Comparison of ENCODE assay signal across 9 mouse cellular contexts in genomic region chr3:133339411-133339823, GRCm38 (mm10). TPM values are rescaled to one million over a fixed set of nuclear protein-coding genes. Genes with fewer than 3 reads are reported as not detected.
DNase-seq lines count a peak whose midpoint lies in the region; ATAC-seq and TF ChIP-seq lines count a peak whose summit lies in the region.
"Had no signal": no experiment of that assay in that cellular context is flagged by ENCODE, and none has a peak within 500 bp of the region (broad histone marks: within the 10 kb centered on the region; RNA-seq: fewer than 3 reads in every experiment).

No protein-coding gene starts in this region.

- no peaks in the 10 kb centered on the region for H3K4me1 ChIP-seq in forebrain, postnatal 0 days (ENCODE audit: insufficient read depth)
- H3K4me1 ChIP-seq in intestine, embryonic 14.5 days (replicated peaks; ENCODE audit: control insufficient read depth, insufficient read depth, low read length): peaks cover 7% of the 10 kb centered on the region; the same call in 1 of the 2 replicates

- intact Hi-C loops in gastrocnemius, adult 2 months (cut with DNase I): loop anchor here (5.0 kb wide), 1 partner anchor 203 kb away; no protein-coding TSS in a partner anchor
- intact Hi-C loops in gastrocnemius, postnatal 36 days (cut with DNase I): loop anchor here (10.0 kb wide), 1 partner anchor 145 kb away; no protein-coding TSS in a partner anchor

- DNase-seq in gastrocnemius, adult 2 months: peak; percentile 40
- DNase-seq in gastrocnemius, postnatal 36 days: no peak
- peak; percentile 100 for DNase-seq in MEL-GATA-1-ER (ENCODE audit: extremely low read depth, low read depth)
- DNase-seq in forebrain, postnatal 0 days: peak; percentile 46
- DNase-seq in intestine, embryonic 14.5 days (ENCODE audit: low spot score): peak; percentile 69
- DNase-seq in lung, postnatal 10 days: peak; percentile 69
- DNase-seq in splenic B cell, adult 2 months (ENCODE audit: low read depth, low spot score): peak; percentile 50
- no peak for DNase-seq in urinary bladder, postnatal 25 days (ENCODE audit: low spot score)

- WGBS in forebrain, postnatal 0 days: 30% methylated on average over 11 of the region's 11 CpGs
- WGBS in intestine, embryonic 14.5 days: 30% methylated on average over 11 of the region's 11 CpGs

- no peaks in the 10 kb centered on the region for H3K9me3 ChIP-seq in forebrain, postnatal 0 days (ENCODE audit: low read length)
- no peaks in the 10 kb centered on the region for H3K9me3 ChIP-seq in intestine, embryonic 14.5 days (ENCODE audit: control insufficient read depth, low read length)

- H3K27ac ChIP-seq in gastrocnemius, adult 2 months: peak overlapping the region; percentile 72; the same call in 1 of the 2 replicates
- H3K27ac ChIP-seq in forebrain, postnatal 0 days (ENCODE audit: low read depth, low read length): peak overlapping the region; percentile 71
- no peak overlapping the region for H3K27ac ChIP-seq in intestine, embryonic 14.5 days (ENCODE audit: low read depth)
- H3K27ac ChIP-seq: macrophage had no signal

- H3K9ac ChIP-seq in forebrain, postnatal 0 days: no peak overlapping the region
- H3K9ac ChIP-seq in intestine, embryonic 14.5 days (ENCODE audit: low read length): no peak overlapping the region

- ATAC-seq in forebrain, postnatal 0 days: peak; percentile 48
- peak; percentile 57; the same call in 1 of the 2 replicates for ATAC-seq in intestine, embryonic 14.5 days (replicated peaks; ENCODE audit: low FRiP score, low TSS enrichment, low read depth)

- no peak for TF ChIP-seq CTCF in gastrocnemius, adult 2 months (IDR thresholded peaks at IDR 0.05)
- no peak for TF ChIP-seq CTCF in forebrain, postnatal 0 days (IDR thresholded peaks at IDR 0.05; ENCODE audit: low read depth)

- H3K36me3 ChIP-seq in forebrain, postnatal 0 days (ENCODE audit: insufficient read depth): peaks cover 5% of the 10 kb centered on the region; the same call in 1 of the 2 replicates
- H3K36me3 ChIP-seq in intestine, embryonic 14.5 days (ENCODE audit: control insufficient read depth, insufficient read depth, low read length): peaks cover 14% of the 10 kb centered on the region
- H3K36me3 ChIP-seq in splenic B cell, adult 2 months (ENCODE audit: control insufficient read depth, insufficient read depth, low read length, poor library complexity, severe bottlenecking): no peaks in the 10 kb centered on the region; the same call in 1 of the 2 replicates

- H3K4me2 ChIP-seq in forebrain, postnatal 0 days (ENCODE audit: low read depth): no peak overlapping the region; the same call in 1 of the 2 replicates
- no peak overlapping the region for H3K4me2 ChIP-seq in intestine, embryonic 14.5 days (ENCODE audit: low read length)

- H3K27me3 ChIP-seq in forebrain, postnatal 0 days (ENCODE audit: insufficient read depth, low read length): no peaks in the 10 kb centered on the region
- no peaks in the 10 kb centered on the region for H3K27me3 ChIP-seq in intestine, embryonic 14.5 days (replicated peaks; ENCODE audit: control insufficient read depth, insufficient read depth, low read length)
- no peaks in the 10 kb centered on the region for H3K27me3 ChIP-seq in splenic B cell, adult 2 months (ENCODE audit: control insufficient read depth, insufficient read depth, low read length, poor library complexity, severe bottlenecking)

- peak overlapping the region; percentile 57 for H3K4me3 ChIP-seq in gastrocnemius, adult 2 months
- no peak overlapping the region for H3K4me3 ChIP-seq in forebrain, postnatal 0 days (ENCODE audit: low read depth, low read length)
- H3K4me3 ChIP-seq in intestine, embryonic 14.5 days (ENCODE audit: low read depth, low read length): no peak overlapping the region

RNA-seq across cellular contexts. Expression of gene Ppa2, which starts 29.5 kb away (rescaled TPM):
- total RNA-seq in gastrocnemius, adult 2 months (2021): 10 to 100 TPM; 43.7 to 59.7 TPM
- total RNA-seq in gastrocnemius, postnatal 36 days (2021): 10 to 100 TPM; 45.5 to 46.2 TPM
- 34.4 and 47.6 TPM in 2 replicates for total RNA-seq in forebrain, postnatal 0 days (2014; rRNA removed)
- 82.8 and 91.0 TPM in 2 replicates for polyA plus RNA-seq in forebrain, postnatal 0 days (2015; fragmentation: Nextera tagmentation; extraction: Ambion mirVana)
- polyA plus RNA-seq in intestine, embryonic 14.5 days (2014; fragmentation: Nextera tagmentation; extraction: Ambion mirVana): 107 and 113 TPM in 2 replicates

Comparison
In these comparisons a context has a peak if more than half of its experiments do, and no peak if none do; other contexts are left out.
1. DNase-seq: peak in gastrocnemius, adult 2 months (single experiment), MEL-GATA-1-ER (single experiment), forebrain, postnatal 0 days (single experiment), intestine, embryonic 14.5 days (single experiment), lung, postnatal 10 days (single experiment) and splenic B cell, adult 2 months (single experiment); none in gastrocnemius, postnatal 36 days (0 of 2) and urinary bladder, postnatal 25 days (single experiment).